ENCODE assay signal across 30 mouse cellular contexts in the genomic region with DNA sequence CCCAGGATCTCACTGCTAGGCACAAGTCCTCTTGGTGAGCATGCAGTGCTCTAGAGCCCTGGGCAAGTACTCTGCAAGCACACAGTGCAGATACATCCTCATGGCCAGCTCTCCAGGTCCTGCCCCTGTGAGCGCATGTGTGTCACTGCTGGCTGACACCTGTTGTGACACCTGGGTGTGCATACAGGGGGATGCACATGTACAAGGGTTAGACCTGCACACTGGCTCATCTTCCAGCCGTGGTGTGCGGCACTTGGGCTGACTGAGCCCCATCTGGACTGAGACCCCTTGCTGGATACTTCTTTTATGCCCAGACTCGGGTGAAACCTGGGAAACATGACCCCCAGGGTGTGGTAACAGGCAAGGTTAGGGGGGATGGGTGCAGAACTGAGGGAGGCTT. TPM values are rescaled to one million over a fixed set of nuclear protein-coding genes. Genes with fewer than 3 reads are reported as not detected.
DNase-seq lines count a peak whose midpoint lies in the region; ATAC-seq and TF ChIP-seq lines count a peak whose summit lies in the region.
"Had no signal": no experiment of that assay in that cellular context is flagged by ENCODE, and none has a peak within 500 bp of the region (broad histone marks: within the 10 kb centered on the region; RNA-seq: fewer than 3 reads in every experiment).

No protein-coding gene starts in this region.

- no peak for DNase-seq in layer of hippocampus, adult 2 months (ENCODE audit: low spot score in 2 of 2)
- no peak for DNase-seq in layer of hippocampus, postnatal 36 days
- DNase-seq in midbrain, embryonic 11.5 days (ENCODE audit: low spot score, missing footprints) = peak; percentile 57
- no peak for DNase-seq in midbrain, postnatal 0 days (ENCODE audit: low spot score)
- no peak for DNase-seq in CH12.LX (ENCODE audit: extremely low read depth)
- no peak for DNase-seq in adrenal gland, postnatal 36 days
- DNase-seq: adrenal gland, adult 8-10 months; adrenal gland, postnatal 14 days; cerebellum, adult 11 months; cerebellum, adult 18-20 months; cerebellum, adult 8-10 months; cerebellum, adult 9-11 months; cerebellum, postnatal 14 days; cerebellum, postnatal 36 days; embryo, embryonic 11 days had no signal

- no peak for TF ChIP-seq RAD21 in CH12.LX (IDR thresholded peaks at IDR 0.05; ENCODE audit: low read depth, low read length)

- 74% methylated on average over 4 of the region's 4 CpGs for WGBS in midbrain, embryonic 11.5 days
- 79% methylated on average over 4 of the region's 4 CpGs for WGBS in midbrain, postnatal 0 days

- in situ Hi-C loops in CH12.LX (cut with MboI; ENCODE audit: low pct_ligation_motif_present, low pct_unique_long_range_greater_than_20kb, low sequenced_read_pairs) = no loop called here

- no peaks in the 10 kb centered on the region for H3K27me3 ChIP-seq in midbrain, embryonic 11.5 days (ENCODE audit: control insufficient read depth, insufficient read depth, low read length)
- no peaks in the 10 kb centered on the region for H3K27me3 ChIP-seq in midbrain, postnatal 0 days (ENCODE audit: insufficient read depth, low read length)
- H3K27me3 ChIP-seq in CH12.LX (replicated peaks) = no peaks in the 10 kb centered on the region
- H3K27me3 ChIP-seq: embryonic facial prominence, embryonic 12.5 days; forebrain, embryonic 12.5 days; Patski had no signal

- no peak for TF ChIP-seq EP300 in CH12.LX (IDR thresholded peaks at IDR 0.05; ENCODE audit: low read length)

- H3K4me1 ChIP-seq in midbrain, embryonic 11.5 days (ENCODE audit: control insufficient read depth, insufficient read depth, low read length) = no peaks in the 10 kb centered on the region
- H3K4me1 ChIP-seq in midbrain, postnatal 0 days (ENCODE audit: insufficient read depth, low read length) = no peaks in the 10 kb centered on the region
- H3K4me1 ChIP-seq in CH12.LX (ENCODE audit: control insufficient read depth in 1 of 2, insufficient read depth in 2 of 2) = peaks cover 80 to 98% of the 10 kb centered on the region in 2 experiments
- H3K4me1 ChIP-seq: forebrain, embryonic 12.5 days had no signal

- H3K27ac ChIP-seq in layer of hippocampus, adult 2 months = peak overlapping the region; percentile 11; the same call in 1 of the 2 replicates
- no peak overlapping the region for H3K27ac ChIP-seq in midbrain, embryonic 11.5 days (ENCODE audit: low read depth, low read length)
- no peak overlapping the region for H3K27ac ChIP-seq in midbrain, postnatal 0 days (ENCODE audit: low read depth, low read length)
- peak overlapping the region; percentile 78 for H3K27ac ChIP-seq in CH12.LX (ENCODE audit: insufficient read depth, low read depth)
- H3K27ac ChIP-seq: embryonic facial prominence, embryonic 12.5 days; forebrain, embryonic 10.5 days; forebrain, embryonic 12.5 days had no signal

- no peaks in the 10 kb centered on the region for H3K36me3 ChIP-seq in midbrain, embryonic 11.5 days (ENCODE audit: control insufficient read depth, insufficient read depth, low read length)
- H3K36me3 ChIP-seq in midbrain, postnatal 0 days (ENCODE audit: insufficient read depth, low read length) = no peaks in the 10 kb centered on the region
- H3K36me3 ChIP-seq in CH12.LX (replicated peaks in 1 of 2; ENCODE audit: control insufficient read depth in 1 of 2, insufficient read depth in 1 of 2, low read length in 1 of 2) = peaks cover 0 to 65% of the 10 kb centered on the region in 2 experiments
- H3K36me3 ChIP-seq: embryonic facial prominence, embryonic 12.5 days; forebrain, embryonic 10.5 days; forebrain, embryonic 12.5 days; G1E had no signal

- ATAC-seq in midbrain, embryonic 11.5 days (ENCODE audit: low FRiP score) = no peak
- no peak for ATAC-seq in midbrain, postnatal 0 days (ENCODE audit: low FRiP score)
- ATAC-seq: activated CD4-positive, CD25-positive, alpha-beta regulatory T cell, adult 4 months; forebrain, embryonic 14.5 days; forebrain, embryonic 16.5 days; Patski had no signal

- no peak for TF ChIP-seq CTCF in layer of hippocampus, adult 2 months (conservative IDR thresholded peaks at IDR 0.05)
- TF ChIP-seq CTCF in midbrain, postnatal 0 days (IDR thresholded peaks at IDR 0.05) = no peak
- TF ChIP-seq CTCF in CH12.LX (conservative IDR thresholded peaks at IDR 0.05 in 1 of 2, IDR thresholded peaks at IDR 0.05 in 1 of 2; ENCODE audit: low read depth in 2 of 2, low read length in 2 of 2) = no peak

- H3K9me3 ChIP-seq in midbrain, embryonic 11.5 days (ENCODE audit: control insufficient read depth, low read length) = no peaks in the 10 kb centered on the region
- no peaks in the 10 kb centered on the region for H3K9me3 ChIP-seq in midbrain, postnatal 0 days (ENCODE audit: low read length)
- H3K9me3 ChIP-seq in CH12.LX (replicated peaks; ENCODE audit: low read length) = no peaks in the 10 kb centered on the region
- H3K9me3 ChIP-seq: embryonic facial prominence, embryonic 12.5 days; forebrain, embryonic 10.5 days; forebrain, embryonic 12.5 days had no signal

- H3K4me3 ChIP-seq in layer of hippocampus, adult 2 months = no peak overlapping the region
- H3K4me3 ChIP-seq in midbrain, embryonic 11.5 days (ENCODE audit: low read depth, low read length) = no peak overlapping the region
- H3K4me3 ChIP-seq in midbrain, postnatal 0 days (ENCODE audit: low read depth, low read length) = no peak overlapping the region
- peak overlapping the region in 1 of 3 experiments; percentile 41 for H3K4me3 ChIP-seq in CH12.LX (replicated peaks in 1 of 3; ENCODE audit: low read depth in 2 of 3, low read length in 2 of 3, poor library complexity in 1 of 3)
- H3K4me3 ChIP-seq: embryonic facial prominence, embryonic 12.5 days; erythroblast, embryonic 14.5 days; forebrain, embryonic 10.5 days; forebrain, embryonic 12.5 days had no signal

- dilution Hi-C loops in CH12.LX (cut with MboI; ENCODE audit: extremely low pct_ligation_motif_present, extremely low pct_unique_long_range_greater_than_20kb, low sequenced_read_pairs) = no loop called here

- no peak for TF ChIP-seq POLR2A in CH12.LX (IDR thresholded peaks at IDR 0.05; ENCODE audit: low read depth, low read length)

- H3K79me2 ChIP-seq in CH12.LX (replicated peaks; ENCODE audit: control insufficient read depth, extremely low read depth, insufficient read depth, poor library complexity, severe bottlenecking) = peaks cover 37% of the 10 kb centered on the region

- H3K9ac ChIP-seq in midbrain, embryonic 11.5 days (ENCODE audit: low read length) = no peak overlapping the region
- no peak overlapping the region for H3K9ac ChIP-seq in midbrain, postnatal 0 days (replicated peaks; ENCODE audit: low read length, poor library complexity, severe bottlenecking)
- no peak overlapping the region for H3K9ac ChIP-seq in CH12.LX (ENCODE audit: insufficient read depth, low read depth)
- H3K9ac ChIP-seq: embryonic facial prominence, embryonic 12.5 days; forebrain, embryonic 12.5 days had no signal

- no peak overlapping the region for H3K4me2 ChIP-seq in midbrain, embryonic 11.5 days
- H3K4me2 ChIP-seq in midbrain, postnatal 0 days (ENCODE audit: low read depth, low read length, poor library complexity, severe bottlenecking) = no peak overlapping the region
- H3K4me2 ChIP-seq in CH12.LX (ENCODE audit: insufficient read depth, low read depth, poor library complexity, severe bottlenecking) = no peak overlapping the region
- H3K4me2 ChIP-seq: embryonic facial prominence, embryonic 12.5 days; forebrain, embryonic 12.5 days had no signal

TF ChIP-seq in CH12.LX, 34 proteins besides CTCF, POLR2A, EP300 and RAD21:
- TF ChIP-seq CHD2 (IDR thresholded peaks at IDR 0.05; ENCODE audit: low read length) (peak; percentile 49; the same call in 1 of the 2 replicates), JUND (conservative IDR thresholded peaks at IDR 0.05; ENCODE audit: low read depth, low read length) (no peak), CHD1 (IDR thresholded peaks at IDR 0.05; ENCODE audit: low read depth, low read length) (no peak), MYC (IDR thresholded peaks at IDR 0.05; ENCODE audit: low read depth, low read length) (peak; percentile 61; the same call in 1 of the 2 replicates), E2F4 (IDR thresholded peaks at IDR 0.05; ENCODE audit: insufficient replicate concordance, low read depth, low read length) (no peak), JUN (IDR thresholded peaks at IDR 0.05; ENCODE audit: insufficient read depth, low read depth, low read length) (no peak), BHLHE40 (IDR thresholded peaks at IDR 0.05; ENCODE audit: low read depth, low read length) (peak; percentile 14; the same call in 1 of the 2 replicates), TCF12 (IDR thresholded peaks at IDR 0.05; ENCODE audit: low read depth, low read length) (peak; percentile 39; the same call in 1 of the 2 replicates), ZNF384 (IDR thresholded peaks at IDR 0.05; ENCODE audit: low read depth, low read length) (no peak), SIN3A (IDR thresholded peaks at IDR 0.05; ENCODE audit: low read length) (no peak)
TF ChIP-seq in CH12.LX: peak in this region for 4.

RNA-seq across cellular contexts. Expression of gene AL607142.1, which starts 16.5 kb away (rescaled TPM):
- not detected for total RNA-seq in layer of hippocampus, adult 2 months (2021)
- not detected for total RNA-seq in layer of hippocampus, postnatal 36 days (2021)
- polyA plus RNA-seq in midbrain, embryonic 11.5 days (2014; fragmentation: Nextera tagmentation; extraction: Ambion mirVana) = not detected in 2 replicates
- total RNA-seq in midbrain, postnatal 0 days (2014; rRNA removed) = not detected in 2 replicates
- not detected in 2 replicates for polyA plus RNA-seq in midbrain, postnatal 0 days (2015; fragmentation: Nextera tagmentation; extraction: Ambion mirVana)
- total RNA-seq in CH12.LX (2012; rRNA removed) (not detected in 2 replicates), CH12.LX (2014; rRNA removed) (not detected in 2 replicates)
- polyA plus RNA-seq in CH12.LX (2012; ENCODE audit: insufficient read length, low read depth) = 22.0 TPM in 1 of 2 replicates, not detected in the other
- total RNA-seq in adrenal gland, postnatal 36 days (2021) = not detected
- total RNA-seq: adrenal gland, adult 18-20 months; adrenal gland, adult 8-10 months; adrenal gland, postnatal 14 days; adrenal gland, postnatal 4 days; common myeloid progenitor, adult 5-6 weeks; G1E had no signal
- polyA plus RNA-seq: activated CD4-positive, CD25-positive, alpha-beta regulatory T cell, adult 4 months; brain, embryonic 14.5 days; C2C12; embryonic facial prominence, embryonic 12.5 days; embryonic facial prominence, embryonic 14.5 days; erythroblast, embryonic 14.5 days; forebrain, embryonic 10.5 days; forebrain, embryonic 12.5 days; forebrain, embryonic 14.5 days; forebrain, embryonic 16.5 days; G1E; Patski had no signal

Comparison
In these comparisons a context has a peak if more than half of its experiments do, and no peak if none do; other contexts are left out.
1. H3K27ac ChIP-seq: peak in layer of hippocampus, adult 2 months (single experiment) and CH12.LX (single experiment); none in midbrain, embryonic 11.5 days (single experiment) and midbrain, postnatal 0 days (single experiment).